Mouse (Mus musculus): ENCODE data around the gene Sirt7.

Gene Sirt7

GRCm38 (mm10) chr11:120577211-120578023 lies 47.6 kb downstream of the Sirt7 start:
- Histone ChIP-seq H3K27me3 (ENCODE audit: control insufficient read depth, insufficient read depth, low read length, poor library complexity, severe bottlenecking) (no peaks in the 10 kb centered on the region), H3K36me3 (ENCODE audit: control insufficient read depth, insufficient read depth, low read length, poor library complexity, severe bottlenecking) (peaks cover 19% of the 10 kb centered on the region)
- peak; percentile 71 for DNase-seq (ENCODE audit: low read depth, low spot score)

- DNase-seq (ENCODE audit: low read depth, low spot score) = no peak
- Histone ChIP-seq H3K27me3 (ENCODE audit: control insufficient read depth, insufficient read depth, low read length, poor library complexity, severe bottlenecking) (no peaks in the 10 kb centered on the region), H3K36me3 (ENCODE audit: control insufficient read depth, insufficient read depth, low read length, poor library complexity, severe bottlenecking) (peaks cover 19% of the 10 kb centered on the region)
Measured at GRCm38 (mm10) chr11:120576365-120576981, 48.6 kb downstream of the Sirt7 start.

GRCm38 (mm10) chr11:120575940-120576339 lies 49.1 kb downstream of the Sirt7 start:
- no peaks in the 10 kb centered on the region for H3K27me3 ChIP-seq (ENCODE audit: control insufficient read depth, insufficient read depth, low read length, poor library complexity, severe bottlenecking)
- no peak for DNase-seq (ENCODE audit: low read depth, low spot score)

GRCm38 (mm10) chr11:120575046-120575445 lies 50.0 kb downstream of the Sirt7 start:
- Histone ChIP-seq H3K27me3 (ENCODE audit: control insufficient read depth, insufficient read depth, low read length, poor library complexity, severe bottlenecking) (no peaks in the 10 kb centered on the region), H3K36me3 (ENCODE audit: control insufficient read depth, insufficient read depth, low read length, poor library complexity, severe bottlenecking) (peaks cover 20% of the 10 kb centered on the region)
- DNase-seq (ENCODE audit: low read depth, low spot score) = no peak

More at GRCm38 (mm10) chr11:120575940-120576339, 49.1 kb downstream of the Sirt7 start:
- peaks cover 19% of the 10 kb centered on the region for H3K36me3 ChIP-seq (ENCODE audit: control insufficient read depth, insufficient read depth, low read length, poor library complexity, severe bottlenecking)

- no peaks in the 10 kb centered on the region for H3K27me3 ChIP-seq (ENCODE audit: control insufficient read depth, insufficient read depth, low read length, poor library complexity, severe bottlenecking)
- DNase-seq (ENCODE audit: low read depth, low spot score) = no peak
- H3K36me3 ChIP-seq (ENCODE audit: control insufficient read depth, insufficient read depth, low read length, poor library complexity, severe bottlenecking) = peaks cover 19% of the 10 kb centered on the region
Measured at GRCm38 (mm10) chr11:120574278-120574600, 50.8 kb downstream of the Sirt7 start.

GRCm38 (mm10) chr11:120573585-120574277 lies 51.3 kb downstream of the Sirt7 start:
- no peaks in the 10 kb centered on the region for H3K27me3 ChIP-seq (ENCODE audit: control insufficient read depth, insufficient read depth, low read length, poor library complexity, severe bottlenecking)
- DNase-seq (ENCODE audit: low read depth, low spot score) = peak; percentile 89

GRCm38 (mm10) chr11:120572752-120573584 lies 52.1 kb downstream of the Sirt7 start, which contains the start of gene P4hb:
P4hb (minus strand) TSS chr11:120573253.
- Histone ChIP-seq H3K36me3 (ENCODE audit: control insufficient read depth, insufficient read depth, low read length, poor library complexity, severe bottlenecking) (peaks cover 8% of the 10 kb centered on the region), H3K27me3 (ENCODE audit: control insufficient read depth, insufficient read depth, low read length, poor library complexity, severe bottlenecking) (no peaks in the 10 kb centered on the region)
- peak; percentile 99 for DNase-seq (ENCODE audit: low read depth, low spot score)

More at GRCm38 (mm10) chr11:120573585-120574277, 51.3 kb downstream of the Sirt7 start:
- H3K36me3 ChIP-seq (ENCODE audit: control insufficient read depth, insufficient read depth, low read length, poor library complexity, severe bottlenecking) = peaks cover 14% of the 10 kb centered on the region

GRCm38 (mm10) chr11:120572417-120572751 lies 52.7 kb downstream of the Sirt7 start:
- H3K27me3 ChIP-seq (ENCODE audit: control insufficient read depth, insufficient read depth, low read length, poor library complexity, severe bottlenecking) = no peaks in the 10 kb centered on the region
- H3K36me3 ChIP-seq (ENCODE audit: control insufficient read depth, insufficient read depth, low read length, poor library complexity, severe bottlenecking) = peaks cover 4% of the 10 kb centered on the region; the same call in 1 of the 2 replicates
- DNase-seq (ENCODE audit: low read depth, low spot score) = no peak

- no peak for DNase-seq (ENCODE audit: low read depth, low spot score)
- Histone ChIP-seq H3K27me3 (ENCODE audit: control insufficient read depth, insufficient read depth, low read length, poor library complexity, severe bottlenecking) (no peaks in the 10 kb centered on the region), H3K36me3 (ENCODE audit: control insufficient read depth, insufficient read depth, low read length, poor library complexity, severe bottlenecking) (peaks cover 4% of the 10 kb centered on the region)
Measured at GRCm38 (mm10) chr11:120571754-120572416, 53.2 kb downstream of the Sirt7 start.

- Histone ChIP-seq H3K27me3 (ENCODE audit: control insufficient read depth, insufficient read depth, low read length, poor library complexity, severe bottlenecking) (no peaks in the 10 kb centered on the region), H3K36me3 (ENCODE audit: control insufficient read depth, insufficient read depth, low read length, poor library complexity, severe bottlenecking) (peaks cover 4% of the 10 kb centered on the region)
- DNase-seq (ENCODE audit: low read depth, low spot score) = no peak
Measured at GRCm38 (mm10) chr11:120571122-120571521, 53.9 kb downstream of the Sirt7 start.

All from splenic B cell, adult 2 months (primary cell).